7 mouse cellular contexts compared by ENCODE assay signal in the genomic region with DNA sequence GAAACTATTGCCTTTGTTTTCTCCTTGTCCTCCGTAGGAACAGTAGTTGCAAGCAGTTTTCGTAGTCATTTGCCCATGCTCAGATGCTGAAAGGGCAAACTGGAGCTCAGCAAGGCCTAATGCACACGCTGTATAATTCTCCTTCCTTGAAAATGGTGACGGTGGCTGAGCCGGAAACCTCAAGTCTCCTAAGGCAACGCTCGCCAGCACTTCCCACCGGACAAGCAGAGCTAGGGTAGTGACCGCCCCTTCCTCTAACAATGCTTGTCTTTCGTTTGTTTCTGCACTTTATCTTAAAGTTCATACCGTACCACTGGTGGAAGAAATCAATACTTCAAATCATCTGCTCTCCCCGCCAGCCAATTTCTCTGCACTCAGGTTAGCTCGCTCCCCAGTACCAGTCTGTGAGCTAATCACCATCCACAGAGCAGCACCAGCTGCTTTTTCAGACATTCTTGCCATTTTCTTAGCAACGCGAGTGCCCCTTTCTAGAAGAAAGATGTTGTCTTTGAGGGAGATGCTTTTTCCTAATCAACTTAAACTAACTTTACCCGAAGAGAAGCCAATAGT.
DNase-seq lines count a peak whose midpoint lies in the region; ATAC-seq and TF ChIP-seq lines count a peak whose summit lies in the region.

No protein-coding gene starts in this region.

- peak overlapping the region; percentile 65; the same call in 1 of the 2 replicates for H3K4me3 ChIP-seq in hindbrain, embryonic 12.5 days
- H3K4me3 ChIP-seq in midbrain, embryonic 10.5 days, result peak overlapping the region; percentile 61

- no peaks in the 10 kb centered on the region for H3K9me3 ChIP-seq in hindbrain, embryonic 12.5 days (replicated peaks)
- no peaks in the 10 kb centered on the region for H3K9me3 ChIP-seq in midbrain, embryonic 10.5 days (replicated peaks)

- peak overlapping the region; percentile 96 for H3K4me2 ChIP-seq in hindbrain, embryonic 12.5 days (replicated peaks)

- no peak for TF ChIP-seq CTCF in brain, embryonic 14.5 days (IDR thresholded peaks at IDR 0.05; ENCODE audit: borderline replicate concordance, extremely low read depth, insufficient read depth, insufficient read length)

- H3K27me3 ChIP-seq in hindbrain, embryonic 12.5 days, result peaks cover 51% of the 10 kb centered on the region
- peaks cover 76% of the 10 kb centered on the region for H3K27me3 ChIP-seq in midbrain, embryonic 10.5 days (ENCODE audit: low read depth, poor library complexity, severe bottlenecking)

- DNase-seq in R1 (ENCODE audit: low read depth, low spot score), result peak; percentile 17
- DNase-seq in brain, embryonic 14.5 days (ENCODE audit: low read depth), result peak; percentile 42
- DNase-seq in midbrain, embryonic 10.5 days (ENCODE audit: low spot score), result peak; percentile 39
- no peak for DNase-seq in right cerebral cortex, adult 18-20 months
- no peak for DNase-seq in ovary, postnatal 36 days (ENCODE audit: low spot score)
- no peak for DNase-seq in layer of hippocampus, postnatal 36 days

- 4% methylated on average over 16 of the region's 16 CpGs for WGBS in hindbrain, embryonic 12.5 days
- WGBS in midbrain, embryonic 10.5 days, result 5% methylated on average over 16 of the region's 16 CpGs

- H3K4me1 ChIP-seq in hindbrain, embryonic 12.5 days, result peaks cover 26% of the 10 kb centered on the region
- peaks cover 44% of the 10 kb centered on the region for H3K4me1 ChIP-seq in midbrain, embryonic 10.5 days

- H3K9ac ChIP-seq in hindbrain, embryonic 12.5 days, result no peak overlapping the region

- H3K27ac ChIP-seq in hindbrain, embryonic 12.5 days, result no peak overlapping the region
- H3K27ac ChIP-seq in midbrain, embryonic 10.5 days (replicated peaks), result no peak overlapping the region

- H3K36me3 ChIP-seq in hindbrain, embryonic 12.5 days, result no peaks in the 10 kb centered on the region
- H3K36me3 ChIP-seq in midbrain, embryonic 10.5 days, result no peaks in the 10 kb centered on the region

- ATAC-seq in hindbrain, embryonic 12.5 days (ENCODE audit: low FRiP score), result no peak

- TF ChIP-seq POLR2A in brain, embryonic 14.5 days (IDR thresholded peaks at IDR 0.05; ENCODE audit: borderline replicate concordance, extremely low read depth, insufficient read depth, insufficient read length, poor library complexity, severe bottlenecking), result no peak

Comparison
In these comparisons a context has a peak if more than half of its experiments do, and no peak if none do; other contexts are left out.
1. DNase-seq: peak in R1 (single experiment), brain, embryonic 14.5 days (single experiment) and midbrain, embryonic 10.5 days (single experiment); none in right cerebral cortex, adult 18-20 months (single experiment), ovary, postnatal 36 days (single experiment) and layer of hippocampus, postnatal 36 days (0 of 2).